Comparison of ENCODE assay signal across 8 mouse cellular contexts in the genomic region with DNA sequence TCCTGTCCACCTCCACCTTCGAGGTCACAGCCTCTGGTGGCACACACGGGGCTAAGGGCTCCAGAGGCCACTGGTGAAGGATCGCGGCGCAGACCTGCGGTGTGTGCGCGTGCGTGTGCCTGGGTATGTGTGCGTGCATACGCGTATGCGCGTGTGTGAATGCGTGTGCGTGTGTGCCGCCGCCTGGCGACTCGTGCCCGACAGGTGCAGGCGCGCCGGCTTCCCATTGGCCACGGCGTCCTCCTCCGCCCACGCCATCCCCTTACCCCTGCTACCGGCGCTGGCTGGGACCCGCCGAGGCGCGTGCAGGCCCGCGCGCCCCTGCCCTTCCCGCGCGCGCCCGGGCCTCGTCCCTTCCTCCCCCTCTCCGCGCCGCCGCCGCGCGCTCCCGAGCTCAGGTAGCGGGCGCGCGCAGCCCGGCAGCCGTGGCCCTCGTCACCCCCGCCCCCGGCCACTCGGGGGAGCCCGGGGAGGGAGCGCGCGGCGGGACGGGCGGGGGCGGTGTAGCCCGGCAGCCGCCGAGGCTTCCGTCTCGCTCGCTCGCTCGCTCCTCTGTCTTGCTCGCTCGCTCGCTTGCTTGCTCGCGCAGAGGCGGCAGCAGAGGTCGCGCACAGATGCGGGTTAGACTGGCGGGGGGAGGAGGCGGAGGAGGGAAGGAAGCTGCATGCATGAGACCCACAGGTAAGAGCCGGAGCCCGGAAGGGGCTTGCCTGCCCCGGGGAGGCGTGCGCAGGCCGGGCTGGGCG. TPM values are rescaled to one million over a fixed set of nuclear protein-coding genes. Genes with fewer than 3 reads are reported as not detected.
A peak's percentile ranks its signal among the peaks of the same experiment; 100 is the strongest.
DNase-seq lines count a peak whose midpoint lies in the region; ATAC-seq and TF ChIP-seq lines count a peak whose summit lies in the region.

A gene (plus strand): TSS at position 145 of the 746 bp plus-strand sequence.

- peak; percentile 77 for DNase-seq in CD4-positive helper T cell, adult 2 months (ENCODE audit: low read depth, low spot score)
- peak; percentile 58 to 74 for DNase-seq in adrenal gland, postnatal 36 days
- peak; percentile 91 for DNase-seq in layer of hippocampus, adult 9-11 months
- DNase-seq in lung, embryonic 14.5 days, result peak; percentile 81
- DNase-seq in ovary, postnatal 10 days (ENCODE audit: low spot score), result peak; percentile 31
- peak; percentile 86 to 92 for DNase-seq in thymus, postnatal 36 days

- H3K4me3 ChIP-seq in embryonic facial prominence, embryonic 15.5 days (replicated peaks), result peak within 1 kb of the TSS; percentile 63
- peak within 1 kb of the TSS; percentile 63 for H3K4me3 ChIP-seq in lung, embryonic 14.5 days (ENCODE audit: low read depth, low read length)

- peak within 1 kb of the TSS; percentile 90 for H3K4me2 ChIP-seq in embryonic facial prominence, embryonic 15.5 days (replicated peaks)
- H3K4me2 ChIP-seq in lung, embryonic 14.5 days, result peak within 1 kb of the TSS; percentile 87

- WGBS in embryonic facial prominence, embryonic 15.5 days, result under 1% methylated on average over 93 of the region's 95 CpGs
- under 1% methylated on average over 81 of the region's 95 CpGs for WGBS in lung, embryonic 14.5 days

- no peaks in the 10 kb centered on the region for H3K36me3 ChIP-seq in embryonic facial prominence, embryonic 15.5 days
- no peaks in the 10 kb centered on the region for H3K36me3 ChIP-seq in lung, embryonic 14.5 days (ENCODE audit: insufficient read depth)

- H3K27ac ChIP-seq in embryonic facial prominence, embryonic 15.5 days (replicated peaks), result 0 out of 2 replicates have a peak within 1 kb of the TSS, but pooled peaks have one; percentile 28
- H3K27ac ChIP-seq in lung, embryonic 14.5 days (ENCODE audit: low read depth), result peak within 1 kb of the TSS; percentile 62; the same call in 1 of the 2 replicates

- H3K4me1 ChIP-seq in embryonic facial prominence, embryonic 15.5 days, result peaks cover 18% of the 10 kb centered on the region
- H3K4me1 ChIP-seq in lung, embryonic 14.5 days (ENCODE audit: insufficient read depth), result peaks cover 10% of the 10 kb centered on the region; the same call in 1 of the 2 replicates

- TF ChIP-seq CTCF in lung, embryonic 14.5 days (IDR thresholded peaks at IDR 0.05; ENCODE audit: low read depth), result no peak; the same call in 1 of the 2 replicates

- peak within 1 kb of the TSS; percentile 26; the same call in 1 of the 2 replicates for H3K9ac ChIP-seq in embryonic facial prominence, embryonic 15.5 days
- H3K9ac ChIP-seq in lung, embryonic 14.5 days, result peak within 1 kb of the TSS; percentile 57

- ATAC-seq in embryonic facial prominence, embryonic 15.5 days (ENCODE audit: insufficient number of reproducible peaks, low FRiP score, low TSS enrichment, low read depth), result peak; percentile 80
- peak; percentile 61 to 84 for ATAC-seq in hematopoietic stem cell, adult 5-6 weeks (replicated peaks in 1 of 2; ENCODE audit: insufficient read depth in 1 of 2, low FRiP score in 2 of 2, low TSS enrichment in 1 of 2, low read depth in 1 of 2, poor library complexity in 2 of 2, severe bottlenecking in 2 of 2)
- ATAC-seq in lung, embryonic 14.5 days (ENCODE audit: insufficient read depth), result peak; percentile 88

- H3K27me3 ChIP-seq in embryonic facial prominence, embryonic 15.5 days, result peaks cover 16% of the 10 kb centered on the region
- peaks cover 13% of the 10 kb centered on the region for H3K27me3 ChIP-seq in lung, embryonic 14.5 days (ENCODE audit: insufficient read depth, low read length)

- H3K9me3 ChIP-seq in embryonic facial prominence, embryonic 15.5 days (replicated peaks), result no peaks in the 10 kb centered on the region
- H3K9me3 ChIP-seq in lung, embryonic 14.5 days (ENCODE audit: low read depth, low read length), result no peaks in the 10 kb centered on the region

RNA-seq across cellular contexts. Expression of the gene that starts here (rescaled TPM):
- 1 to 10 TPM; 2.2 to 4.1 TPM for total RNA-seq in adrenal gland, postnatal 36 days (2021)
- 12.6 and 14.8 TPM in 2 replicates for polyA plus RNA-seq in embryonic facial prominence, embryonic 15.5 days (2015; fragmentation: Nextera tagmentation; extraction: Ambion mirVana)
- 1.3 and 2.2 TPM in 2 replicates for total RNA-seq in hematopoietic stem cell, adult 5-6 weeks (2017)
- polyA plus RNA-seq in lung, embryonic 14.5 days (2014; fragmentation: Nextera tagmentation; extraction: Ambion mirVana), result 20.6 and 20.9 TPM in 2 replicates

Comparison
In these comparisons a context has a peak if more than half of its experiments do, and no peak if none do; other contexts are left out.
1. Peak in every context shown above with its lines: DNase-seq, ATAC-seq, H3K4me3 ChIP-seq and H3K27ac ChIP-seq.
2. DNase-seq: peak in every context shown above with its lines; median percentile 91 in layer of hippocampus, adult 9-11 months; 89 in thymus, postnatal 36 days; 81 in lung, embryonic 14.5 days; 77 in CD4-positive helper T cell, adult 2 months; 66 in adrenal gland, postnatal 36 days; 31 in ovary, postnatal 10 days.